Mouse (Mus musculus) stomach, postnatal 0 days (tissue): Measurements from ENCODE around the gene Rita1. TPM values are rescaled to one million over a fixed set of nuclear protein-coding genes. Genes with fewer than 3 reads are reported as not detected.

Source experiments
- ATAC-seq: fragments of 200-750 bp; cut with Nextera tagmentation; 2 replicates; pipeline ENCODE4 v1.8.0; 2017; ENCODE audit not compliant: low FRiP score, low TSS enrichment
- DNase-seq: peaks from one replicate; pipeline ENCODE4 v3.0.0-alpha.2; 2016; ENCODE audit warnings: low spot score
- H3K27ac ChIP-seq: fragments of 300-500 bp; sonication (generic); replicated peaks from 2 replicates; pipeline ENCODE4 v1.5.1; 2014; ENCODE audit warnings: mild to moderate bottlenecking, control low read depth
- H3K27me3 ChIP-seq: fragments of 300-500 bp; sonication (generic); 2 replicates; pipeline ENCODE4 v1.6.1; 2014; ENCODE audit warnings: low read length; ENCODE audit not compliant: control insufficient read depth, insufficient read depth
- H3K36me3 ChIP-seq: fragments of 300-500 bp; sonication (generic); 2 replicates; pipeline ENCODE4 v1.6.1; 2014; ENCODE audit warnings: low read length, mixed read lengths; ENCODE audit not compliant: control insufficient read depth, insufficient read depth
- H3K4me1 ChIP-seq: fragments of 300-500 bp; sonication (generic); replicated peaks from 2 replicates; pipeline ENCODE4 v1.6.1; 2014; ENCODE audit warnings: antibody characterized with exemption; ENCODE audit not compliant: control insufficient read depth, insufficient read depth
- H3K4me2 ChIP-seq: fragments of 300-500 bp; sonication (generic); replicated peaks from 2 replicates; pipeline ENCODE4 v1.6.1; 2014; ENCODE audit warnings: low read depth, mild to moderate bottlenecking, control low read depth, moderate library complexity
- H3K4me3 ChIP-seq: fragments of 300-500 bp; sonication (generic); 2 replicates; pipeline ENCODE4 v1.5.1; 2014; ENCODE audit warnings: low read depth, low read length, control low read depth
- H3K9ac ChIP-seq: fragments of 300-500 bp; sonication (generic); 2 replicates; pipeline ENCODE4 v1.6.1; 2014; ENCODE audit warnings: mild to moderate bottlenecking, low read length, control low read depth, mixed read lengths
- H3K9me3 ChIP-seq: fragments of 300-500 bp; sonication (generic); 2 replicates; pipeline ENCODE4 v1.6.1; 2016; ENCODE audit warnings: low read length; ENCODE audit not compliant: control insufficient read depth
- CTCF ChIP-seq: IDR thresholded peaks from 2 replicates; pipeline ENCODE4 v1.5.1; 2016; ENCODE audit warnings: antibody characterized with exemption, low read depth, mild to moderate bottlenecking, moderate library complexity
- EP300 ChIP-seq: optimal IDR thresholded peaks from 2 replicates; pipeline ENCODE3; 2016; ENCODE audit warnings: antibody characterized with exemption
- WGBS: fragments of 180-500 bp; shearing (Covaris S2); extraction: QIAGEN DNeasy Blood & Tissue Kit; methylation state at CpG from one replicate; pipeline ENCODE4 v1.1.7; 2014; 5-methylcytosine and 5-hydroxymethylcytosine counted together
- polyA plus RNA-seq: library from polyadenylated mRNA; unstranded; fragments of >200 nt; fragmentation: Nextera tagmentation; extraction: Ambion mirVana; gene quantifications from 2 replicates; pipeline ENCODE4 v1.2.1, GENCODE M21; 2015

Gene Rita1
- polyA plus RNA-seq, 1 experiment from 2014 or later = 12.1 TPM

- H3K36me3 ChIP-seq = no peaks in the 10 kb centered on the region
- H3K9ac ChIP-seq = no peak overlapping the region
- ATAC-seq (peak; percentile 12; the same call in 1 of the 2 replicates), DNase-seq (no peak)
- TF ChIP-seq EP300 = no peak
- peak; percentile 56 for TF ChIP-seq CTCF
- H3K4me3 ChIP-seq = no peak overlapping the region
- no peak overlapping the region for H3K4me2 ChIP-seq
- no peaks in the 10 kb centered on the region for H3K9me3 ChIP-seq
- H3K4me1 ChIP-seq = peaks cover 9% of the 10 kb centered on the region; the same call in 1 of the 2 replicates
- WGBS = 47% methylated on average over 10 of the region's 10 CpGs
- H3K27ac ChIP-seq = peak overlapping the region; percentile 91
- no peaks in the 10 kb centered on the region for H3K27me3 ChIP-seq
These were observed 34.4 kb downstream of the Rita1 start for GRCm38 (mm10) chr5:120577935-120578441.

DNA sequence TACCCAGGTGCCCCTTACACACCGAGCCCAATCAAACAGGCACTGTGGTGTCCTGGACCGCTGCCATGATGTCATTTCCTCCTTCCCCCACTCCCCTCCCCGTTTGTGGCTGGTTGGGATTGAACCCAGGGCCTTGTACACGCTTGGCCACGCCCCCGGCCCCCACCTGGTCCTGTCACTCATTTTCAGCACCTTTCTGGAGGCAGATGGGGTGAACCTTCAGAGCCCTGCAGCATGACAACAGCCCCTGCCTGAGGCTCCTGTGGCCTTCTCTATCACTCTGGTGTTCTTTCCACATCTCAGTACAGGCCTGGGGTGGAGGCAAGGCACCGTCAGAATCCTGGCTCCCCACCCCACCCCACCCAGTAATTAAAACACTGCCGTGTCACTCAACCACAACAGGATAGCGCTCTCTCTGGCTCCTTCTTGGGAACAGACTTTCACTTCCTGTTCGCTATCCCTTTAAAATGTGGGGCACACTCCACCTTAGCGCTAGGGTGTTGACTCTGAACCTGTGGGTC, 35.5 kb downstream of the Rita1 start:
- Histone ChIP-seq H3K9me3 (no peaks in the 10 kb centered on the region), H3K27me3 (no peaks in the 10 kb centered on the region), H3K4me3 (no peak overlapping the region), H3K9ac (no peak overlapping the region), H3K4me2 (no peak overlapping the region), H3K27ac (peak overlapping the region; percentile 91), H3K36me3 (no peaks in the 10 kb centered on the region), H3K4me1 (peaks cover 9% of the 10 kb centered on the region; the same call in 1 of the 2 replicates)
- WGBS = 51% methylated on average over 11 of the region's 11 CpGs
- peak; percentile 52 for DNase-seq
- ATAC-seq = peak; percentile 31
- TF ChIP-seq CTCF (no peak), EP300 (no peak)

DNA sequence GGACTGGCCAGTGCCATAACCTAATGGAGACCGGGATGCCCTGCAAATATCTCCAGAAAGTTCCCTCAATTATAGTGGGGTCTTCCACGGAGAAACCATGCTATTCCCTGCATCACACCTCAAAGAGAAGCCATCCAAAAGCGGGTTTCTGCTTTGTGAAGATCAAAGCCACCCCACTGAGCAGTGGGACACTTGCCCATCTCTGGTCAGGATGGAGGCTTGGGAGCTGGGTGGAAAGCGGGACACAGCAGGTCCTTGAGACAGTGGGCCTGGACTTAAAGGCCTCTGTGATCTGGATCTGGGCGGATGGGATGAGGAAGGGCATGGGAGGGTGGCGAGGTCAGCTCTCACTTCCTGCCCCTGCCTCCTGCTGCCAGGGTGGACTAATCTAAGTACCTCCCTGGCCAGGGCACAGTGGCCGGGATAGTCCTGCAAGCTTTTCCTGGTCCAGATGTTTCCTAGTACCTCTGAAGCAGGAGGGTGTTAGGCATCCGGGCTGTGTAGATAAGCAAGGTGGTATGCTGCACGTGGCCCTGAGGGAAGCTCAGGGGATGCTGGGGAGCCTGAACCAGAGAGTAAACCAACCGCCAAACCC, 37.8 kb downstream of the Rita1 start:
- WGBS = 74% methylated on average over 10 of the region's 10 CpGs
- ATAC-seq (no peak), DNase-seq (no peak)
- H3K4me2 ChIP-seq = no peak overlapping the region
- no peaks in the 10 kb centered on the region for H3K27me3 ChIP-seq
- H3K27ac ChIP-seq = no peak overlapping the region
- peaks cover 13% of the 10 kb centered on the region; the same call in 1 of the 2 replicates for H3K4me1 ChIP-seq
- no peaks in the 10 kb centered on the region for H3K9me3 ChIP-seq
- H3K9ac ChIP-seq = no peak overlapping the region
- TF ChIP-seq CTCF = no peak
- no peak for TF ChIP-seq EP300
- H3K4me3 ChIP-seq = no peak overlapping the region
- no peaks in the 10 kb centered on the region for H3K36me3 ChIP-seq

- Histone ChIP-seq H3K9ac (no peak overlapping the region), H3K4me1 (peaks cover 20% of the 10 kb centered on the region), H3K4me2 (no peak overlapping the region), H3K27ac (peak overlapping the region; percentile 71), H3K4me3 (no peak overlapping the region), H3K27me3 (no peaks in the 10 kb centered on the region), H3K36me3 (no peaks in the 10 kb centered on the region), H3K9me3 (no peaks in the 10 kb centered on the region)
- no peak for DNase-seq
- WGBS = 57% methylated on average over 14 of the region's 14 CpGs
- no peak; the same call in 1 of the 2 replicates for ATAC-seq
- TF ChIP-seq EP300 (no peak), CTCF (no peak)
These were observed 41.2 kb downstream of the Rita1 start for GRCm38 (mm10) chr5:120571056-120571740.

- no peak for ATAC-seq
- H3K4me3 ChIP-seq = no peak overlapping the region
- H3K9me3 ChIP-seq = no peaks in the 10 kb centered on the region
- H3K27me3 ChIP-seq = no peaks in the 10 kb centered on the region
- TF ChIP-seq EP300 (no peak), CTCF (no peak)
- DNase-seq = no peak
- H3K4me1 ChIP-seq = peaks cover 24% of the 10 kb centered on the region
- H3K9ac ChIP-seq = no peak overlapping the region; the same call in 1 of the 2 replicates
- H3K36me3 ChIP-seq = no peaks in the 10 kb centered on the region
- H3K4me2 ChIP-seq = no peak overlapping the region
- peak overlapping the region; percentile 71 for H3K27ac ChIP-seq
- 56% methylated on average over 11 of the region's 11 CpGs for WGBS
These were observed 42.0 kb downstream of the Rita1 start for GRCm38 (mm10) chr5:120570289-120570897.
